Mouse (Mus musculus) liver, adult 2 months (tissue): ENCODE measurements at regions not wholly inside any gene's neighbourhood (a gene's known extent, or its start where the extent isn't known, plus 50 kb on each side); places are given as distances from the start of the nearest gene placed in this dataset.

Experiments
- DNase-seq: peaks from one replicate; pipeline ENCODE4 v3.0.0-alpha.2; 2011; ENCODE audit warnings: low read depth, low spot score; ENCODE audit errors: extremely low read depth
- H3K27ac ChIP-seq: fragments of 200-500 bp; replicated peaks from 2 replicates; pipeline ENCODE4 v1.5.1; 2012; ENCODE audit warnings: low read depth, mild to moderate bottlenecking, control low read depth, inconsistent platforms, low read length; ENCODE audit not compliant: insufficient read depth
- H3K27me3 ChIP-seq: fragments of 200-500 bp; 2 replicates; pipeline ENCODE4 v1.6.1; 2012; ENCODE audit warnings: mild to moderate bottlenecking, moderate library complexity, low read length, inconsistent platforms; ENCODE audit not compliant: control insufficient read depth, insufficient read depth
- H3K36me3 ChIP-seq: fragments of 200-500 bp; 2 replicates; pipeline ENCODE4 v1.6.1; 2012; ENCODE audit warnings: low read length, inconsistent platforms; ENCODE audit not compliant: control insufficient read depth, insufficient read depth
- H3K4me1 ChIP-seq: fragments of 200-500 bp; 2 replicates; pipeline ENCODE4 v1.6.1; 2011; ENCODE audit warnings: low read length; ENCODE audit not compliant: control insufficient read depth, insufficient read depth
- H3K4me3 ChIP-seq: fragments of 200-500 bp; 2 replicates; pipeline ENCODE4 v1.5.1; 2011; ENCODE audit warnings: low read depth, mild to moderate bottlenecking, control low read depth, low read length, moderate library complexity; ENCODE audit not compliant: insufficient read depth
- H3K79me2 ChIP-seq: fragments of 200-500 bp; 2 replicates; pipeline ENCODE4 v1.6.1; 2012; ENCODE audit warnings: inconsistent platforms, mild to moderate bottlenecking, low read length, moderate library complexity; ENCODE audit not compliant: control insufficient read depth, insufficient read depth
- H3K9ac ChIP-seq: fragments of 200-500 bp; 2 replicates; pipeline ENCODE4 v1.6.1; 2012; ENCODE audit warnings: low read depth, mild to moderate bottlenecking, control low read depth, inconsistent platforms, low read length
- CTCF ChIP-seq: fragments of 200-500 bp; IDR thresholded peaks from 2 replicates; pipeline ENCODE4 v1.5.1; 2011; ENCODE audit warnings: low read depth, low read length, control low read depth
- POLR2A ChIP-seq: fragments of 200-500 bp; IDR thresholded peaks from 2 replicates; pipeline ENCODE4 v1.6.1; 2011; ENCODE audit warnings: low read length, control low read depth; ENCODE audit not compliant: insufficient read depth; ENCODE audit errors: extremely low read depth
- WGBS: fragments of 180-500 bp; shearing (Covaris S2); methylation state at CpG from one replicate; pipeline ENCODE4 v1.1.7; 2018; 5-methylcytosine and 5-hydroxymethylcytosine counted together

DNA sequence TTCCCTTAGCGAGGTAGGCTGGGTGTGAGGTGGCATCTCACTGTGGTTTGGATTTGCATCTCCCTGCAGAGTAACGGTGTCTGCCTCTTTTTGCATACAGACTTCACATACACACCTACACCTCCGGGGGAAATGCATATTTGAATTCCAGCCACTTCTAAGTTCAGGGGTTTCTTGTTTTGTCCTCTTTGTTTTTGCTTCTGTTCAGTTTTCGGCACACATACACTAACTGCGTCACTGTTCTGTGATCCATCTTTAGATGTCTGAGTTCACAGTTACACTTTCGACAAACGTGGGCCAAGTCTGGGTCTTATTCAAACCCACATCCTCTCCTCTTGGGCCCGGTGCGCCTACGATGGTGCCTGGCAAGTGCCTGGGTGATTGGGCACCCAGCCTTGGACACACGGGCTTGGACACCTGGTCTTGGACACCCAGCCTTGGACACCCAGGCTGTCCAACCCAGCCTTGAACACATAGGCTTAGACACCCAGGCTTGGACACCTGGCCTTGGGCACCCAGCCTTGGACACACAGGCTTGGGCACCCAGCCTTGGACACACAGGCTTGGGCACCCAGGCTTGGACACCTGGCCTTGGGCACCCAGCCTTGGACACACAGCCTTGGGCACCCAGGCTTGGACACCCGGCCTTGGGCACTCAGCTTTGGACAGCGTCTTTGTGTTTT is 51.2 kb upstream of the Smndc1 start:
- Histone ChIP-seq H3K27me3 (no peaks in the 10 kb centered on the region), H3K4me1 (peaks cover 3% of the 10 kb centered on the region; the same call in 1 of the 2 replicates), H3K27ac (no peak overlapping the region), H3K36me3 (no peaks in the 10 kb centered on the region), H3K9ac (no peak overlapping the region), H3K79me2 (no peaks in the 10 kb centered on the region), H3K4me3 (no peak overlapping the region)
- TF ChIP-seq POLR2A (no peak), CTCF (no peak)
- WGBS: 90% methylated on average over 13 of the region's 13 CpGs
- DNase-seq: no peak

DNA sequence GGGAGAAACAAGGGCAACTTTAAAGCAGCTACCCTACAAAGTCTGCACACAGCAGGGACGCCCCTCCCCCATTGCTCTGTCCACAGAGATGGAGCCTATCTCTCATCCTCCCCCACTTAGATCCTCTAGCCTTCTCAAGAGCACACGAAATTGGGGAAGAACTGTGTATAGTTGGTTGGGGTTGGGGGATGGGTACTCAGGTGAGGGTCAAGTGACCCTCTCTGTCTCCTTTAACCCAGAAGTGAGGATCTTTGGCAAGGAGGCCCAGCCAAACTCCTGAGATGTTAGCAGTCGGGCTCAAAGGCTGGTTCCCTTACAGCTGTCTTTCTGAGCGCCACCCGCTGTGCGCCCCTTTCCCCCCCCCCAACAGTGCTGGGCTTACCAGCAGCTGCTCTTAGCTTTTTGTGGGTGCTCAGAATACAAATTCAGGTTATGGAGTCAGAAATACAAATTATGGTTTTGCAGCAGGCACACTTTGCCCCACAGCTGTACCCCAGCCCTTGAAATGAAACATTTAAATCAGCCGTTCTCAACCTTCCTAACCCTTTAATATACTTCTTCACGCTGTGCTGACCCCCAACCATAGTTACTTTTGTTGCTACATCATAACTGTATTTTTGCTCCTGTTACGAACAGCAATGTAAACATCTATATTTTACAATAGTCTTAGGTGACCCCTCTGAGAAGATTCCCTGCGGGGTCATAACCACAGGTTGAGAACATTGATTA is 50.1 kb upstream of the Smndc1 start:
- no peak for DNase-seq
- H3K79me2 ChIP-seq: no peaks in the 10 kb centered on the region
- TF ChIP-seq POLR2A: no peak
- no peak for TF ChIP-seq CTCF
- no peaks in the 10 kb centered on the region for H3K36me3 ChIP-seq
- no peak overlapping the region for H3K4me3 ChIP-seq
- no peak overlapping the region for H3K27ac ChIP-seq
- no peaks in the 10 kb centered on the region for H3K27me3 ChIP-seq
- H3K9ac ChIP-seq: no peak overlapping the region
- 74% methylated on average over 10 of the region's 10 CpGs for WGBS
- H3K4me1 ChIP-seq: peaks cover 3% of the 10 kb centered on the region; the same call in 1 of the 2 replicates
